Mouse (Mus musculus) layer of hippocampus, postnatal 25 days (tissue): ENCODE measurements around the gene Cap2. TPM values are rescaled to one million over a fixed set of nuclear protein-coding genes. Genes with fewer than 3 reads are reported as not detected.

Experiments
- DNase-seq, 2 experiments: peaks; one replicate each; pipeline ENCODE4 v3.0.0; 2022; ENCODE audit warnings: mixed read lengths in 2 of 2, low spot score in 1 of 2; ENCODE audit errors: extremely low spot score in 1 of 2
- total RNA-seq, 2 experiments: library from RNA; stranded (reverse); gene quantifications; 2 replicates each; pipeline ENCODE4 v1.2.3; 2021

Gene Cap2
- total RNA-seq, 2 experiments from 2014 or later, result 208 to 213 TPM

DNA sequence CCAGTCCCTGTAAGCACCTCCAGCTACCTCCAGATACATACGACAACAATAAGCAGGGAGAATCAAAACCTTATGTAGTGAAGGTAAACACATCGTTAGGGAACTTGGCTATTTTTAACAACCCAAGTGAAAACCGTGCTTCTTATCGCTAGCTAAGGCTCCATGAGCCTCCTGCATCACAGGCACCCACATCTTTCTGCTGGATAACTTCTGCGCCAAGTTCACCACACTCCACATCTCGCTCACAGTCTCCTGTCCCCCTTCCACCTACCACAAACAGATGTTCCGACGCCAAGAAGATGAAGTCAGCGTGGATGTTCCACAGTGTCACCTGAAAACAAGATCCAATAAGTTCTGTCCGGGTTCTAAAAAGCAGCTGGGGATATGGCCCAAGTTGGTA lies 49.0 kb downstream of the Cap2 start:
- DNase-seq, result no peak

DNA sequence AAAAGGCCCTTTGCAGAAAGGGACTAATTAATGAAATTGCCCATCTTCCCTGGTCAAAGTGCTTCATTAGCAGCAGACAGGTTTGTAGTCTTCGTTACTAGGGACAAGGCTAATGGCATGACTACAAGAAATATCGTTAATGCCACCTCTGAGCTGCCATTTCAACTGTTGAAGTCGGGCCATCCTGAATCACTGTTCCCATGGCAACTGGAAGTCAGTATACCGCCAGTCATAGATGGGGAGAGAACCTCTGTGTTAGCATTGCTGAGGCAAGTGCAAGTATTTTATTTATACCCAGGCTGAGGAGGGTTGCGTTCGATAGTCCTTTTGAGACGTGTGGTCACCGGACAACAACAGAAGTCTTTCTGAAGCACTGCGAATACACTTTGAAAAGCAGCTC lies 53.1 kb downstream of the Cap2 start:
- DNase-seq, result no peak

GRCm38 (mm10) chr13:46565913-46566312 lies 64.3 kb downstream of the Cap2 start:
- no peak for DNase-seq

DNA sequence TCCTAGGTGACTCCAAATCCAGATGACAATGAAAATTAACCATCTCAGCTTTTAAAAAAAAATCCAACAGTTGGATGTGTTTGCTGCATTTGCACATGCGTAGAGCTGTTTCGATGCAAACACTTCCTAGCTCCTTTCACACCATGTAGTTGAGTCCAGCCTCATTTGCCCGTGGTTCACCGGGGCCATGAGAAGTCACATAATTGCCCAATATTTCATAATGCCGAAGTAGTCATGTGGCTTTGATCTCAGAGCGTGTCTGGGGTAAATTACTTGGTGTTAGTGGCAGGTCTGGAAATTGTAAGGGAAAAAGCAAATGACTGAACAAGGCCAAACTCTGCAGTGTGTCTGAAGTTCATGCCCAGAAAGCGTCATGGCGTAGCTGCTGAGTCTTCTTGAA lies 67.8 kb downstream of the Cap2 start:
- no peak for DNase-seq

GRCm38 (mm10) chr13:46571141-46571592 lies 69.5 kb downstream of the Cap2 start:
- DNase-seq, result peak; percentile 33 to 46

- peak in 1 of 2 experiments; percentile 15 for DNase-seq
Measured at GRCm38 (mm10) chr13:46571961-46572647, 70.5 kb downstream of the Cap2 start.

DNA sequence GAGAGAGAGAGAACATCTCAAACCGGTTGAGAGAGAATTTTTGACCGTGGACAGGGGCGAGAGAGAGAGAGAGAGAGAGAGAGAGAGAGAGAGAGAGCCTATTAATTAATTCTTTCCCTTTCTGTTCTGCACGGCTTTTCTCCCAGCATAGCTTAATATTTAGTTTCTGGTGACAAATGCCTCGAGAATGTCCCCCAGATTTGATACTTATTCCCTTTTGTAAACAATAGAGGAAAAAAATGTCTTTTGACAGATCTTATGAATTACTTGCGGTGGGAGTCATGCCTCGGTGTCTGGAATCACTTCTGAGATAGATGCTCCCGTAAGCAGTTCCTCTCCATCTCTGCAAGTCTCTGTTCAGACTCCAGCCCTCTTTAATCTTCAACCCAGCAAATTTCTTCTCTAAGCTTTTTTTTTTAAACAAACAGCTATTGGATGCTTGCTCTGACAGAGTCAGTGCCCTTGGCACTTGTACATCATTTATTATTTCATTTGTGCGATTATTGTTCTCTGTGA lies 71.1 kb downstream of the Cap2 start:
- no peak for DNase-seq

- DNase-seq, result no peak
Measured at GRCm38 (mm10) chr13:46574201-46574600, 72.6 kb downstream of the Cap2 start.

DNA sequence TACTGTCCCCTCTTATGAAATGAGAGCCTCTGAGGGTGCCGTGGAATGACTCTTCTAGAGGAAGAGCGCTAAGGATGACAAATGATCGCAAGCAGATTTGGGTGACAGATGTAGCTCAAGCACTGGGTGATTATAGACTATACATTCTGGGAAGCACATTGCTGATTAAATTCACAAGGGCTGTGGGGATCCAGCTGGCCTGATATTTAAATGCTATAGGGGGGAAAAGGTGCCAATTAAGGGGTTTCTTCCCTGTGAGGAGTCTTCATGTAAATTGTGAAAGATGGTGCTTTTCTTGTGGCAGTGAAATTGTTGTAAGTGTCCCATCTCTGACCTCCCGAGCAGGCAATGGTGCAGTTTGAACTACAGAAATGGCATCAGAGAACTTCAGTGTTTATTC lies 73.1 kb downstream of the Cap2 start:
- no peak for DNase-seq

- peak in 1 of 2 experiments; percentile 19 for DNase-seq
Measured at GRCm38 (mm10) chr13:46584860-46585259, 83.2 kb downstream of the Cap2 start.

- no peak for DNase-seq
Measured at GRCm38 (mm10) chr13:46587717-46588289, 86.2 kb downstream of the Cap2 start.

GRCm38 (mm10) chr13:46588606-46589005 lies 87.0 kb downstream of the Cap2 start:
- no peak for DNase-seq

GRCm38 (mm10) chr13:46590885-46591284 lies 89.2 kb downstream of the Cap2 start:
- DNase-seq, result no peak

- DNase-seq, result no peak
Measured at GRCm38 (mm10) chr13:46600694-46601093, 99.0 kb downstream of the Cap2 start.

DNA sequence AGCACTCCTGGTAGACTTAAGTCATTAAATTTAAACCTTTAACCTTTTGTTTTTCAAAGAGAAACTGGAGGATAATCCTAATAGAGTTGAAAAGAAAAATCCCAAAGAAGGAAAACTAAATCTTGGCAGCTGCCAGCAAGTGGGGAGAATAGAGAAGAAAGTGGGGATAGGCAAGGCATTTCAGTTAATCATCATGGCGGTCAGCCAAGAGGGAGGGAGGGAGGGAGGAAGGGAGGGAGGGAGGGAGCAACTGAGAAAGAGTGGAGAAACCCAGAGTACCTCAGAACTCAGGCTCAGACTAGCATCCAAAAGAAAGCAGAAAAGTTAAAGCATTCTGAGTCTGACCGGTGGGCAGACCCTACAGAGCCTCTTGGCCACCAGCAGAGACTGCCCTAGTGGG lies 99.7 kb downstream of the Cap2 start:
- no peak for DNase-seq

- no peak for DNase-seq
Measured at GRCm38 (mm10) chr13:46602674-46603073, 101.0 kb downstream of the Cap2 start.

DNA sequence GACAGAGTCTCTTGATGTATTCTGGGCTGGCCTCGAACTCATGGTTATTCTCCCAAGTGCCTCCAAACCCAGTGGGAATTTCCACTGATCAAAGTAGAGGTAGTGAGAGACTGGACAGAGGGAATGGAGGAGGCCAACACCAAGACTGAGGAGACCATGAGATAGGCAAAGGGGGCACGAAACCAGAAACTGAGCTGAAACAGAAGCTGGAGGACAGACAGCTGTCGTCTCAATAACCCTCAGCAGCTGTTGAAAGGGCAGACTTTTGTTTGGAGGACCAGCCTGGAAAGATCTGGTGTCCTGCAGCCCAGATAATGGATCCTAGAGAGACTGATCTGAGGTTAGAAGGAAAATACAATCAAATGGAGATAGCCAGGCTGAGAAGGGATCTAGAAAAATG lies 109.4 kb downstream of the Cap2 start:
- DNase-seq, result no peak

DNA sequence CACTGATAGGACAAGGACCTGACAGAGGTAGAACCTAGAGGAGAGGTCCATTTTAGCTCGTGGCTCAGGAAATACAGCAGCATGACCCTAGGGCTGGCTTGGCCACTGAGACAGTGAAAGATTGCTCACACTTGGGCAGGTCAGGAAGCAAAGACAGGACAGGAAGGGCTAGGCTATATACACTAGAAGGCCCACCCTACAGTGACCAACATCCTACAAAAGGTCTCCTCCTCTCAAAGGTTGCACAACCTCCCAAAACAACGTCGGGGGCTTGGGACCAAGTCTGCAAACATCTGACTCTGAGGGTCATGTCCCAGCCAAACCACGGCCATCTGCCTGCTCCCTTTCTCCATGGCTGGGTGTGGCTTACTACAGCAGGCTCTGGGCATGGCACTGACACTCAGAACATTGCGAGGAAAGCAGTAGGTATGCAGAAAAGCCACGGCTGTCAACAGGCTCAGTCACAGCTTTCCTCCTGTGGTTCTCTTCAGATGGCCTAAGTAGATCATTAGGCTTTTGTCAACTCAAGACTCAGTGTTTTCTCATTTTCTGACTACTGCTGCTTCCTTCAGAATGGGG lies 112.1 kb downstream of the Cap2 start:
- no peak for DNase-seq

GRCm38 (mm10) chr13:46616673-46617362 lies 115.2 kb downstream of the Cap2 start:
- DNase-seq, result no peak

DNA sequence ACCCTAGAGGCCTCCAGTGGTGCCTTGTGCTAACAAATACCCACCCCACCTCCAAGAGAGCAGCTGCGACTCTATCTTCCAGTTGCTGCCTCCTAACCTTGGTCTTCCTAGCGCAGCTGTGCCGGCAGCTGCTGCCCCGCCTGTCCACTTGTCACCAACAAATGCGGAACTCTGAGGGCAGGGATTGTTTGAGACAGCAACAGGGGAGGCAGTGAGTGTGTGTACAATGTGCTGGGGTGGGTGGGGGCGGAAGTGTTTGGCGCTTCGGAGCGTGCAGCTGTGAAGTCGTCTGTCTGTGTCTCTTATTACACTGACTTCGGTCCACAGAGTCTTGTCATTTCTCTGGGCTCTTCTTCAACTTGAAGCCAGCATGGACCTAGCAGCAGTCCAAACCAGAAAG lies 118.0 kb downstream of the Cap2 start:
- DNase-seq, result no peak
